Mouse (Mus musculus): Measurements from ENCODE around the gene Zfp229. TPM values are rescaled to one million over a fixed set of nuclear protein-coding genes. Genes with fewer than 3 reads are reported as not detected.
"Not testable (repeated sequence)": the region's sequence is repeated elsewhere in the genome, so short reads cannot be mapped to it uniquely, and the experiment has no call there.

Gene Zfp229
- polyA plus RNA-seq, 1 experiment from 2014 or later, result 5.9 TPM

- no peaks in the 10 kb centered on the region for H3K36me3 ChIP-seq
- ATAC-seq (ENCODE audit: insufficient read depth, low FRiP score, low read depth), result 0 out of 2 replicates have a peak, but pooled peaks have one; percentile 35
Observed at GRCm38 (mm10) chr17:21753342-21754208, 23.0 kb downstream of the Zfp229 start.

GRCm38 (mm10) chr17:21770336-21770735 lies 39.7 kb downstream of the Zfp229 start:
- no peaks in the 10 kb centered on the region for H3K36me3 ChIP-seq
- 81% methylated on average over 2 of the region's 2 CpGs for WGBS
- ATAC-seq (ENCODE audit: insufficient read depth, low FRiP score, low read depth), result no peak

More at GRCm38 (mm10) chr17:21753342-21754208, 23.0 kb downstream of the Zfp229 start:
- Histone ChIP-seq H3K27ac (no peak overlapping the region), H3K9me3 (no peaks in the 10 kb centered on the region), H3K4me1 (no peaks in the 10 kb centered on the region), H3K9ac (no peak overlapping the region), H3K27me3 (replicated peaks) (no peaks in the 10 kb centered on the region), H3K4me3 (replicated peaks) (peak overlapping the region; percentile 35), H3K4me2 (peak overlapping the region; percentile 56)
- 11% methylated on average over 20 of the region's 20 CpGs for WGBS

GRCm38 (mm10) chr17:21792256-21792655 lies 61.7 kb downstream of the Zfp229 start:
- H3K27ac ChIP-seq, result no peak overlapping the region
- H3K4me2 ChIP-seq, result no peak overlapping the region
- ATAC-seq (ENCODE audit: insufficient read depth, low FRiP score, low read depth), result no peak
- no peak overlapping the region for H3K4me3 ChIP-seq (replicated peaks)
- no peaks in the 10 kb centered on the region for H3K27me3 ChIP-seq (replicated peaks)
- H3K9ac ChIP-seq, result no peak overlapping the region
- no peaks in the 10 kb centered on the region for H3K4me1 ChIP-seq
- no peaks in the 10 kb centered on the region for H3K36me3 ChIP-seq
- whole genome bisulfite sequencing, result 70% methylated on average over 4 of the region's 4 CpGs
- no peaks in the 10 kb centered on the region for H3K9me3 ChIP-seq

More at GRCm38 (mm10) chr17:21770336-21770735, 39.7 kb downstream of the Zfp229 start:
- H3K4me1 ChIP-seq, result no peaks in the 10 kb centered on the region
- H3K9me3 ChIP-seq, result no peaks in the 10 kb centered on the region
- no peak overlapping the region for H3K27ac ChIP-seq
- no peaks in the 10 kb centered on the region for H3K27me3 ChIP-seq (replicated peaks)
- H3K9ac ChIP-seq, result no peak overlapping the region
- no peak overlapping the region for H3K4me3 ChIP-seq (replicated peaks)
- no peak overlapping the region for H3K4me2 ChIP-seq

GRCm38 (mm10) chr17:21801373-21801772 lies 70.8 kb downstream of the Zfp229 start:
- H3K27ac ChIP-seq; H3K9ac ChIP-seq; H3K9me3 ChIP-seq; H3K36me3 ChIP-seq; H3K4me2 ChIP-seq; ATAC-seq (ENCODE audit: insufficient read depth, low FRiP score, low read depth); H3K27me3 ChIP-seq (replicated peaks); H3K4me3 ChIP-seq (replicated peaks); H3K4me1 ChIP-seq: not testable (repeated sequence)
- 41% methylated on average over 19 of the region's 19 CpGs for WGBS

Other genes starting within 250 kb of the Zfp229 start
- 13.4 and 13.5 TPM in 2 replicates for gene Zfp53, start 241.8 kb upstream of the Zfp229 start, polyA plus RNA-seq (2015; fragmentation: Nextera tagmentation; extraction: Ambion mirVana)
- 5.1 and 5.9 TPM in 2 replicates for gene Zfp52, start 195.3 kb upstream of the Zfp229 start, polyA plus RNA-seq (2015; fragmentation: Nextera tagmentation; extraction: Ambion mirVana)
- 16.0 and 16.3 TPM in 2 replicates for gene Zfp948, start 163.8 kb upstream of the Zfp229 start, polyA plus RNA-seq (2015; fragmentation: Nextera tagmentation; extraction: Ambion mirVana)
- 4.2 TPM in 2 replicates for gene Zfp983, start 80.2 kb upstream of the Zfp229 start, polyA plus RNA-seq (2015; fragmentation: Nextera tagmentation; extraction: Ambion mirVana)
- gene Gm10226, start 38.9 kb upstream of the Zfp229 start, polyA plus RNA-seq (2015; fragmentation: Nextera tagmentation; extraction: Ambion mirVana), result 4.7 and 8.0 TPM in 2 replicates
- 10.1 and 10.9 TPM in 2 replicates for gene Zfp760, start 23.1 kb upstream of the Zfp229 start, polyA plus RNA-seq (2015; fragmentation: Nextera tagmentation; extraction: Ambion mirVana)
- gene Zfp820, start 115.0 kb downstream of the Zfp229 start, polyA plus RNA-seq (2015; fragmentation: Nextera tagmentation; extraction: Ambion mirVana), result 7.0 and 7.3 TPM in 2 replicates
- 8.3 and 9.5 TPM in 2 replicates for gene Zfp995, start 179.1 kb downstream of the Zfp229 start, polyA plus RNA-seq (2015; fragmentation: Nextera tagmentation; extraction: Ambion mirVana)
- 19.8 and 21.3 TPM in 2 replicates for gene Zfp942, start 231.7 kb downstream of the Zfp229 start, polyA plus RNA-seq (2015; fragmentation: Nextera tagmentation; extraction: Ambion mirVana)
- 16.7 and 17.3 TPM in 2 replicates for gene Zfp943, start 231.8 kb downstream of the Zfp229 start, polyA plus RNA-seq (2015; fragmentation: Nextera tagmentation; extraction: Ambion mirVana)

All from stomach, embryonic 15.5 days (tissue).